Mouse (Mus musculus): ENCODE measurements at regions not wholly inside any gene's neighbourhood (a gene's known extent, or its start where the extent isn't known, plus 50 kb on each side); places are given as distances from the start of the nearest gene placed in this dataset.

DNA sequence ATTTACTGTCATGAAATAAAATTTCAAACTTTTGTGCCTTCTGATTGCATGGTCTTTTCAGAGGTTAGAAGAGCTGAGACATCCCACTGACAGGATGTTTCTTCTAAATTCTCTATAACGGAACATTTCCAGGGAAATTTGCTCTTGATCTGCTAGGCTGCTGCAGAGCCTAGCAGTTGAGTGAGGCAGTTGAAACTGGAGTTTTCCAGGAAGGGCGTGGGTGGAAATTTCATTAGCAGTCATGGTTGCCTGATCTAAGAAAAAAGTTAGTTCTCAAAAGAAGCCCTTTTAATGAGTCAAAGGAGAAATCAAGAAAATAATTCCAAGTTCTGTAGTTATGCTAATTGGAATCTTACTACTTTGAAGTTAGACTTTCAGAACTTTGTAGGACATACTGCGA lies 455.7 kb upstream of the Syt1 start:
- Histone ChIP-seq H3K9me3 (no peaks in the 10 kb centered on the region), H3K4me2 (no peak overlapping the region), H3K4me3 (no peak overlapping the region), H3K27me3 (no peaks in the 10 kb centered on the region), H3K9ac (no peak overlapping the region), H3K36me3 (no peaks in the 10 kb centered on the region), H3K27ac (replicated peaks) (no peak overlapping the region), H3K4me1 (replicated peaks) (no peaks in the 10 kb centered on the region)
- WGBS = 86% methylated on average over 3 of the region's 3 CpGs
- no peak for ATAC-seq (ENCODE audit: low read depth)

DNA sequence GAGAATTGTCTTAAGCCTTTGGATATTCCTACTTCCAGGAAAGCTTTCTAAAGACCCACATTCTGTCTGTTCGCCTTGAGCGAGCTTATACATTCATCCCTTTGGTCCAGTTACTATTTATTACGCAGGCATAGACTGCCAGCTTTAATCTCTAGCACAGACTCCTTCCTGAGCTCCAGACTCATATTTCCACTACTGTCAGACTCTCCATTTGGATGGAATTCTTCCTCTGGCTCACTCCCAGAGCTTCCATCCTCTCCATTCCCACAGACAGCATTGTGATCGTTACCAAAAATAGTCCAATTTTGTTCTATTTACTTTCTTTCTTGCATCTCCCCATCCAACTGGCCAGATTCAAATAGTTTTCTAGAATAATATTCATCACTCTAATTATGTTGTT lies 420.3 kb upstream of the Syt1 start:
- H3K4me1 ChIP-seq (replicated peaks) = no peaks in the 10 kb centered on the region
- ATAC-seq (ENCODE audit: low read depth) = no peak
- 94% methylated on average over 4 of the region's 4 CpGs for WGBS
- no peaks in the 10 kb centered on the region for H3K27me3 ChIP-seq
- no peak overlapping the region for H3K4me3 ChIP-seq
- H3K9me3 ChIP-seq = no peaks in the 10 kb centered on the region
- H3K4me2 ChIP-seq = no peak overlapping the region
- no peaks in the 10 kb centered on the region for H3K36me3 ChIP-seq
- no peak overlapping the region for H3K27ac ChIP-seq (replicated peaks)
- no peak overlapping the region for H3K9ac ChIP-seq

DNA sequence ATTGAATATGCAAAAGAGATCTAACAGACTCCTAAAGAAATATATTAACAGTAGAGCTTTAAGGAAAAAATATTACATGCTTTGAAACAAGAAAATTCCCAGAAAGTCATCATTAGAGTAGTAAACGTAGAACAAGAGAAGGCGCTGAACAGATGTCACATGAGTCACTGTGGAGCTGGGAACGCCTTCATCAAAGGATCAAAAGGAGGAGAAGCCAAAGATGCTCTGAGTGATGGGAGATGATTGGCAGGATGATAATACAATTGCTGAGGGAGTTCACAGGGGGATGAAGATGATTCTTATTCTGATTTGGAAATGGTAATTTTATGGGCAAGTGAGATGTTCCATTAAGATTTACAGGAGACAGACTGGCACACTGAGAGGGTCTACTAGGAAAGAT lies 417.1 kb upstream of the Syt1 start:
- H3K27me3 ChIP-seq = no peaks in the 10 kb centered on the region
- no peaks in the 10 kb centered on the region for H3K4me1 ChIP-seq (replicated peaks)
- H3K9ac ChIP-seq = no peak overlapping the region
- H3K27ac ChIP-seq (replicated peaks) = no peak overlapping the region
- no peak overlapping the region for H3K4me2 ChIP-seq
- 83% methylated on average over 3 of the region's 3 CpGs for WGBS
- H3K4me3 ChIP-seq = no peak overlapping the region
- ATAC-seq (ENCODE audit: low read depth) = no peak
- no peaks in the 10 kb centered on the region for H3K9me3 ChIP-seq
- H3K36me3 ChIP-seq = no peaks in the 10 kb centered on the region

DNA sequence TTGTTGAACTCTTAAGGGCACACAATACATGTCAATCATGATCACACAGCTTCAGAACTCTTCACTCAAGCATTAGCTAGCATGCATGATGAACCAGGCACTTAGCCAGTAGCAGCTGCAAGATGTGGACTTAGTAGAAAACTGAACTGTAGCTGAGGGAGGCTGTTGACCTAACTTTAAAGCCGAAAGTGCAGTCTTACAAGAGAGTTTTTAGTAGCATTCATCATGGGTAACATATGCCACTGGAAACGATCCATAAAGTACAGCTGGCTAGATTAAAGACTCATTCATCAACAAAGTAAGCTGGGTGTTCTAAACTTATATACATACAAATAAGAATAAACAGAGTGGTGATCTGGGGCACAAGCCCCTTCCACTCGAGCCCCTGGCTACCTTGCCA lies 396.2 kb upstream of the Syt1 start:
- 81% methylated on average over 3 of the region's 3 CpGs for WGBS
- no peak overlapping the region for H3K4me2 ChIP-seq
- no peaks in the 10 kb centered on the region for H3K27me3 ChIP-seq
- no peak overlapping the region for H3K27ac ChIP-seq (replicated peaks)
- no peak for ATAC-seq (ENCODE audit: low read depth)
- H3K36me3 ChIP-seq = no peaks in the 10 kb centered on the region
- 0 out of 2 replicates have a peak, but pooled peaks cover 3% of the 10 kb centered on the region for H3K4me1 ChIP-seq (replicated peaks)
- H3K4me3 ChIP-seq = no peak overlapping the region
- no peak overlapping the region for H3K9ac ChIP-seq
- H3K9me3 ChIP-seq = no peaks in the 10 kb centered on the region

DNA sequence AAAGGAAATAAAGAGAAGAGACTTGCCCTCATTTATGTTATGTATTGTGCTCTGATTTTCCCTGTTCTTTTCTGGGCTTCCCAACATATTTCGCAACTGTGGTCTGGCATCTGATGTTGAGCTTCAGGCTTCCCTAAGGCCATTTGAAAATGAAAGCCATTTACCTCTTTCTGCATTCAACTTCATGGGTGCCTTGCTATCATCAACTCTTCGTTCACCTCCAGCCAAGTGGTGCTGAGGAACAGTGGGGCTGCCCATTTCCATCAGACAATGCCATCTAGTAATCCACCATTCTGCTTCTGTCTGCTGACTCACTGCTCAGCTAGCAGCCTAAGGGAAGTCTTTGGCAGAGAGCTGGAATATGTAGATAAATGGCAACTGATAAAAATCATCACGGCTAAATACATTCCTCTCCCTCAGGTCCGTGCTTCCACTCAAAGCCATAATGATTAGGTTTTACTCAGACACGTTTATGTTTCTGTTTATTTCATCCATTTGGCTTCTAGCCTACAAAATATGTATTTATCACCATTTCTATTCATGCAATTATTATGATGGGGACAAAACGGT lies 394.4 kb upstream of the Syt1 start:
- Histone ChIP-seq H3K27ac (replicated peaks) (no peak overlapping the region; the same call in 1 of the 2 replicates), H3K36me3 (no peaks in the 10 kb centered on the region), H3K9ac (no peak overlapping the region), H3K27me3 (no peaks in the 10 kb centered on the region), H3K4me2 (no peak overlapping the region), H3K9me3 (no peaks in the 10 kb centered on the region), H3K4me3 (no peak overlapping the region), H3K4me1 (replicated peaks) (0 out of 2 replicates have a peak, but pooled peaks cover 3% of the 10 kb centered on the region)
- ATAC-seq (ENCODE audit: low read depth) = no peak; the same call in 1 of the 2 replicates
- WGBS = 80% methylated on average over 6 of the region's 6 CpGs

DNA sequence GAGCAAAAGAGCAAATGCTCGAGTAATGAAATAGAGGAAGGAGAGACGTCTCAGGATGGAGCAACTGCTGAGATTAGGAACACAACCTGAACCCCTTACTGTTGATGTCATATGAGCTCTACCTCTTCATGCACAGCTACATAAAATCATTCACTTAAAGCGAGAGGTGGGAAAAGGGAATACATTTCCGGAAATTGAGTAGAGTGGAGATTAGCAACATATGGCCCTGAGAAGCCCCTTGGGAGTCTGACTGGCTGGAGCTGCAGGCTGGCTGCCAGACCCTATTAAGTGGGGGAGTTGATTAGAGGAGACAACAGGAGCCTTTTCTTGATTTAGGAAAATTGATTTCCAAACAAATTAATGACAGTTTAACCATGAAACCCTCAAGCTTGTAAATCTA lies 373.0 kb upstream of the Syt1 start:
- Histone ChIP-seq H3K27me3 (no peaks in the 10 kb centered on the region), H3K4me3 (no peak overlapping the region), H3K4me2 (no peak overlapping the region), H3K36me3 (no peaks in the 10 kb centered on the region), H3K9ac (no peak overlapping the region), H3K9me3 (no peaks in the 10 kb centered on the region), H3K27ac (replicated peaks) (no peak overlapping the region), H3K4me1 (replicated peaks) (0 out of 2 replicates have a peak, but pooled peaks cover 4% of the 10 kb centered on the region)
- ATAC-seq (ENCODE audit: low read depth) = peak; percentile 50; the same call in 1 of the 2 replicates
- 55% methylated on average over 4 of the region's 4 CpGs for WGBS

DNA sequence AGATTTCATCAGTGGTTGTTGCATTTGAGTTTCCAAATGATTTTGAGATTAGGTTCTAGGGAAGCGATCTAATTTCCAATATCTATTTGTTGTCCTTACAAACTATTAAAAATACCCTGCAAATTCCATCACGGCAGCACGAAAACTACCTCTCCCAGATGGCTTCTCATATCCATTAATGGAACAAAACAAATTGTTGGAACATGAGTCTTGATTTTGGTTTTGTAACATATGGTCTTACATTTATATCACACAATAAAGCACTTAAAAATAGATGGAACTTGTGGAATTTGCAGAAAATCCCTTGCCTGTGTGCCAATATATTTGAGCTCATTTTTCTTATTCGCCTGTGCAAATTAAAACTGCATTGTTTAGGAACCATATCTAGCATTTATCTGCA lies 368.1 kb upstream of the Syt1 start:
- Histone ChIP-seq H3K4me3 (no peak overlapping the region), H3K4me1 (replicated peaks) (0 out of 2 replicates have a peak, but pooled peaks cover 4% of the 10 kb centered on the region), H3K9me3 (no peaks in the 10 kb centered on the region), H3K9ac (no peak overlapping the region), H3K4me2 (no peak overlapping the region), H3K27ac (replicated peaks) (no peak overlapping the region), H3K36me3 (no peaks in the 10 kb centered on the region), H3K27me3 (no peaks in the 10 kb centered on the region)
- no peak for ATAC-seq (ENCODE audit: low read depth)
- WGBS = 87% methylated on average over 4 of the region's 4 CpGs

DNA sequence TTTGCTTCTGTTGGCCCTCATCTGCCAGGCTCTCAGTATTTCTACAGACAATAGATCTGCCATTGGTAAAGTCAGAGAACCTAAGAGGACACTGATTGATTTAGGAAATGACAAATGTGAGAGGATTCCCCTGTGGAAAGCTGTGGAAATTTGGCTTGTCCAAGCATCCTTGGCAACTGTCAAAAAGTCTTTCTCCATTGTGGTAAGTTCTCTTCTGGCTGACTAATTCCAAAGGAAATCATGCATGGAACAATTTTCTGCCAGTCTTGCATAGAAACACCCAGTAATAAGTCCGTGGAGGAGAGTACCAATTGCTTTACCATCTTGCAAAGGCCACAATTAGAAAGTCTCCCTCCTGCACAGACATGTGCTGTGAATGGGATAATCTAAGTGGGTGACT lies 349.4 kb upstream of the Syt1 start:
- H3K27me3 ChIP-seq = no peaks in the 10 kb centered on the region
- H3K9me3 ChIP-seq = no peaks in the 10 kb centered on the region
- no peaks in the 10 kb centered on the region for H3K36me3 ChIP-seq
- 62% methylated on average over 1 of the region's 1 CpGs for WGBS
- H3K4me1 ChIP-seq (replicated peaks) = 0 out of 2 replicates have a peak, but pooled peaks cover 4% of the 10 kb centered on the region
- no peak overlapping the region for H3K4me2 ChIP-seq
- H3K4me3 ChIP-seq = no peak overlapping the region
- H3K27ac ChIP-seq (replicated peaks) = no peak overlapping the region
- H3K9ac ChIP-seq = no peak overlapping the region
- ATAC-seq (ENCODE audit: low read depth) = no peak

DNA sequence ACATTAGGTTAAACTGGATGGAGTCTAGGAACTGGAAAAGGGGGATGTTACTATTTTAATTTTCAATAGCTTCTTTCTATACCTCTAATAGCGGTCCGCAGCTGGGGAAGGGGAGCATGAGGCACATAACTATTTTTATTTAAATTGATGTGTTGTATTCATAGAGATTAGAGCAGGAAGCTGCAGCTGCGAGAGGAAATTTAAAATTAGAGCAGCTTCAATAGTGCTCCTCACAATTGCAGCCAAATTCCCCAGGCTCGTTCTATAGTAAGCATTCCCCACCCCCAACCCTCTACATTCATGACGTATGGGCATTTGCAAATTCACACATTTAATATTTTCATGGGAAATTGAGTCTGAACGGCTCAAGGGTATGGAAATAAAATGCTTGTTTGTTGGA lies 348.0 kb upstream of the Syt1 start:
- Histone ChIP-seq H3K9ac (no peak overlapping the region), H3K4me1 (replicated peaks) (0 out of 2 replicates have a peak, but pooled peaks cover 4% of the 10 kb centered on the region), H3K4me2 (no peak overlapping the region), H3K36me3 (no peaks in the 10 kb centered on the region), H3K9me3 (no peaks in the 10 kb centered on the region), H3K27me3 (no peaks in the 10 kb centered on the region), H3K4me3 (no peak overlapping the region), H3K27ac (replicated peaks) (no peak overlapping the region)
- ATAC-seq (ENCODE audit: low read depth) = no peak
- WGBS = 56% methylated on average over 6 of the region's 6 CpGs

DNA sequence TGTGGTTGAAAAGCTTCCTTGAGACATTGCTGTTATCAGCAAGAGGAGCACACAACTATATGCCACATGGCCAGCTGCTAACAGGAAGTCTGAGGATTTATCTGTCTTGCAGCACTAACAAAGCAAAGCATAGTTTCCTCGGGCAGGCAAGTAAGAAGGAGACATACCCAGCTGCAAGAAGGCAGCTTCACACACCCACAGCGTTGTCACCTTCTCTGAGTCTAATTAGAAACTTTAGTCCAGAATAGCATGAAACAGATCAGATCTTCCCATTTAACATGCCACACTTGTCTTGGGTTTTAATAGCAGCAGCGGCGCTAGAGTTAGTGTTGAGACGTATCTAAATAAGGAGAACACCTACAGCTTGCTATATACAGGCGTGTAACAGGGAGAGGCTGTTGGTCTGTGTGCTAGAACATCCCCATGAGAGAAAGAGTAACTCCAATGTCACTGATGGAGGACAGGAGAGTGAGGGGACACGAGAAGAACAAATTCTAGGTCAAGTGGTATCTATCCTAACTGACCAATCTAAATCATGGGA lies 322.1 kb upstream of the Syt1 start:
- Histone ChIP-seq H3K9me3 (no peaks in the 10 kb centered on the region), H3K36me3 (no peaks in the 10 kb centered on the region), H3K27ac (replicated peaks) (no peak overlapping the region), H3K4me1 (replicated peaks) (no peaks in the 10 kb centered on the region), H3K9ac (no peak overlapping the region), H3K27me3 (no peaks in the 10 kb centered on the region), H3K4me3 (no peak overlapping the region), H3K4me2 (no peak overlapping the region)
- no peak for ATAC-seq (ENCODE audit: low read depth)
- WGBS = 90% methylated on average over 7 of the region's 7 CpGs

DNA sequence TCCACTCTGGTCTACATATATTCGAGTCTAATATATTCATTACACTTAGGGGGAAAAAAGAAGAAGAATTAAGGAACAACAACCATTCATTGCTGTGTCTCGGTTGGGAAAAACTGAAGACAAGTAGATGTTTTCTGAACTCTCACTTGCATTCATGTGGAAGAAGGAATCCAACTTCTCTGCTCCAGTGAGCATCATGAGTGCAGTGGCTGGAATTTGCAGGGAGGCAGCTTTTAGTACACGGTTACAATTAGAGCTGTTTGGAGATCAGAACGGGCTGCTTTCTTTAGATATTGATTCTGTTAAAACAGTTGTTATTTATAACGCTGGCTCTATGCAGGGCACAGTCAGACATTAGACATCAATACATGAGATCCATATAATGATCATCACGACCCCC lies 298.5 kb upstream of the Syt1 start:
- Histone ChIP-seq H3K4me1 (replicated peaks) (no peaks in the 10 kb centered on the region), H3K27ac (replicated peaks) (no peak overlapping the region), H3K9ac (no peak overlapping the region), H3K4me3 (no peak overlapping the region), H3K4me2 (no peak overlapping the region), H3K27me3 (no peaks in the 10 kb centered on the region), H3K9me3 (no peaks in the 10 kb centered on the region), H3K36me3 (no peaks in the 10 kb centered on the region)
- WGBS = 82% methylated on average over 6 of the region's 6 CpGs
- no peak for ATAC-seq (ENCODE audit: low read depth)

DNA sequence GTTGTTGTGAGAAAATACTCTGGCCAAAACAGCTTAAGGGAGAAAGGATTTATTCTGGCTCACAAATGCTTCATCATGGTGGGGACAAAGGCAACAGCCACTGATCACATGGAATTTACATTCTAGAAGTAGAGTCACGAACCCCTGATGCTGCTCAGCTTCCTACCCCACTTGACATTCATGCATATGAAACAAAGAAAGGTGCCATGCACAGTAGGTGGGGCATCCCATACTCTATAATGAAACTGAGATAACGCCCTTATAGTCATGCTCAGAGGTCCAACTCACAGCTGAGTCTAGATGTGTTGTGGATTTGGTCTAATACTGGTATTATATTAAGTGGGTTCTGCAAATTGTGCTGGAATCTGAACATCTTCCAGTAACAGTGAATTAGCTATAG lies 289.4 kb upstream of the Syt1 start:
- H3K27ac ChIP-seq (replicated peaks) = no peak overlapping the region
- 80% methylated on average over 2 of the region's 2 CpGs for WGBS
- no peaks in the 10 kb centered on the region for H3K4me1 ChIP-seq (replicated peaks)
- H3K9me3 ChIP-seq = no peaks in the 10 kb centered on the region
- no peak overlapping the region for H3K9ac ChIP-seq
- ATAC-seq (ENCODE audit: low read depth) = no peak
- H3K4me2 ChIP-seq = no peak overlapping the region
- H3K36me3 ChIP-seq = no peaks in the 10 kb centered on the region
- no peak overlapping the region for H3K4me3 ChIP-seq
- no peaks in the 10 kb centered on the region for H3K27me3 ChIP-seq

DNA sequence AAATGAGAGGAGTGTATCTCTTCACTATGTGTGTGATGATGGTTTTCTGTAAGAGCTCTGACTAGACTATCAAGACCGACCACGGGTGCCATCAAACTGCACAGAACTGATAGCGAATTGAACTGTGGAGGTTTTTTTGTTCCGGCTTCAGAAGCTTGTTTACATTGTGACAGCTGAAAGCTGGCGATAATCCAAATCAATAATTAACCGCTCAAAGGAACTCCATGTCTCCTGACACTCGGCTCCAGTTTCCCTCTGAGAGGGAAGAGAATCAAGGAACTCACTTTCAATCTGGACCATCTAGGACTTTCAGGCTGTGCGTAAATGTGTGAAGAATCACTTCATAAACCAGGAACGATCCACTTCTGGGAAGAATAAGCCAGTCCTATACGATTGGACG lies 289.0 kb upstream of the Syt1 start:
- Histone ChIP-seq H3K9me3 (no peaks in the 10 kb centered on the region), H3K36me3 (no peaks in the 10 kb centered on the region), H3K4me1 (replicated peaks) (no peaks in the 10 kb centered on the region), H3K4me3 (no peak overlapping the region), H3K9ac (no peak overlapping the region), H3K27me3 (no peaks in the 10 kb centered on the region), H3K4me2 (no peak overlapping the region), H3K27ac (replicated peaks) (no peak overlapping the region)
- 64% methylated on average over 11 of the region's 11 CpGs for WGBS
- ATAC-seq (ENCODE audit: low read depth) = no peak

All from neural tube, embryonic 13.5 days (tissue).